Mouse (Mus musculus): ENCODE data around the gene 4930519G04Rik.

DNA sequence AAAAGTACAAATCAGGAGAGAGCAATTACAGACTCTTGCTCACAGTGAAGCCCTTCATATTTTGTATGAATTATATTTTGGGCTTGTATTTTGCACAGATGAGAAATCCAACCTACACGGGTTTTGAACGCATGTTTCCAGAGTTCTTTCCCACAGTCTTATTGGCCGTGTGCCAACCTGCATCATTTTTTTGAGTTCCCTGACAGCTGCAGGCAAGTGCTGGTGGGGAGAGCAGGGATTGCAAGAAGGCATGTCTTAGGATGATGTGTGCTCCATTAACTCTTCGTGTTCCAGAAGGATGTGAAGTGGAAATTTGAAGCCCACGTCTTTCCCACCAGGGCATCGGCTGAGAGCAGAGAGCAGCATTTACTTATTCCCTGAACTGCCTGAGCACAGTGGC is 36.9 kb upstream of the 4930519G04Rik start:
- TF ChIP-seq POLR2A (IDR thresholded peaks at IDR 0.05; ENCODE audit: control insufficient read depth, low read depth, low read length) (no peak), CTCF (IDR thresholded peaks at IDR 0.05; ENCODE audit: control insufficient read depth, insufficient read depth, insufficient replicate concordance, low read depth, low read length) (no peak)
